Mouse (Mus musculus) kidney, embryonic 15.5 days (tissue): Measurements from ENCODE around the gene Smurf2. TPM values are rescaled to one million over a fixed set of nuclear protein-coding genes. Genes with fewer than 3 reads are reported as not detected.
"Not testable (repeated sequence)": the region's sequence is repeated elsewhere in the genome, so short reads cannot be mapped to it uniquely, and the experiment has no call there.

ENCODE experiments used
- ATAC-seq: fragments of 200-750 bp; cut with Nextera tagmentation; replicated peaks from 2 replicates; pipeline ENCODE4 v1.8.0; 2017; ENCODE audit warnings: moderate TSS enrichment; ENCODE audit not compliant: low FRiP score
- H3K27ac ChIP-seq: fragments of 300-500 bp; sonication (generic); 2 replicates; pipeline ENCODE4 v1.5.1; 2015; ENCODE audit warnings: mild to moderate bottlenecking, inconsistent platforms
- H3K27me3 ChIP-seq: fragments of 300-500 bp; sonication (generic); 2 replicates; pipeline ENCODE4 v1.6.1; 2015; ENCODE audit warnings: inconsistent platforms
- H3K36me3 ChIP-seq: fragments of 300-500 bp; sonication (generic); 2 replicates; pipeline ENCODE4 v1.6.1; 2015; ENCODE audit warnings: inconsistent platforms
- H3K4me1 ChIP-seq: fragments of 300-500 bp; sonication (generic); 2 replicates; pipeline ENCODE4 v1.6.1; 2015; ENCODE audit warnings: inconsistent platforms
- H3K4me2 ChIP-seq: fragments of 300-500 bp; sonication (generic); 2 replicates; pipeline ENCODE4 v1.6.1; 2015; ENCODE audit warnings: moderate library complexity, mild to moderate bottlenecking, inconsistent platforms
- H3K4me3 ChIP-seq: fragments of 300-500 bp; sonication (generic); replicated peaks from 2 replicates; pipeline ENCODE4 v1.5.1; 2015; ENCODE audit warnings: mild to moderate bottlenecking, inconsistent platforms
- H3K9ac ChIP-seq: fragments of 300-500 bp; sonication (generic); 2 replicates; pipeline ENCODE4 v1.6.1; 2015; ENCODE audit warnings: mild to moderate bottlenecking, inconsistent platforms
- H3K9me3 ChIP-seq: fragments of 300-500 bp; sonication (generic); replicated peaks from 2 replicates; pipeline ENCODE4 v1.6.1; 2016; ENCODE audit warnings: inconsistent platforms
- WGBS: fragments of 180-500 bp; shearing (Covaris S2); methylation state at CpG from one replicate; pipeline ENCODE4 v1.1.7; 2015; ENCODE audit warnings: mixed read lengths; 5-methylcytosine and 5-hydroxymethylcytosine counted together
- polyA plus RNA-seq: library from polyadenylated mRNA; unstranded; fragments of >200 nt; fragmentation: Nextera tagmentation; extraction: Ambion mirVana; gene quantifications from 2 replicates; pipeline ENCODE4 v1.2.1, GENCODE M21; 2015

The Smurf2 gene
- polyA plus RNA-seq, 1 experiment from 2014 or later = 13.7 TPM

DNA sequence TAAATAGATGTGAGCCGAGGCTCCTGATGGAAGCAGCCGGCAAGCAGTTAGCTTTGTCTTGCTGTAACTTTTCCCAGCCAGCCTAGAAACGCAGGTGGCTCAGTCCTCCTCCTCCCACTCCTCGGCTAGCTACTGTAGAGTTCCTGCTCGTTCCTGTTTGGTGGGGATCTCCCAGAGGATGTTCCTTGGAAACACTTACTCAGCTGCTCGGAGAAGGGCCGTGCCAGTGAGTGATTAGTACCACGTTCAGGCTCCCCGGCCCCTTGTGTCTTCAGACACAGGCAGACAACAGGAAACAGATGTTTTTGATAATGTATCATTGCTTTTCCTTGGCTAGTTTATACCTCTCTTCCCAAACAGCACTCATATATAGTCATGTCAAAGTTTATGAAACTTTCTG, 124.8 kb downstream of the Smurf2 start:
- no peak overlapping the region for H3K9ac ChIP-seq
- peaks cover 6% of the 10 kb centered on the region; the same call in 1 of the 2 replicates for H3K4me1 ChIP-seq
- no peak overlapping the region for H3K4me2 ChIP-seq
- H3K27ac ChIP-seq = 0 out of 2 replicates have a peak overlapping the region, but pooled peaks have one; percentile 24
- no peak for ATAC-seq
- H3K4me3 ChIP-seq = no peak overlapping the region
- peaks cover 5% of the 10 kb centered on the region for H3K9me3 ChIP-seq
- 54% methylated on average over 9 of the region's 9 CpGs for WGBS
- peaks cover 84% of the 10 kb centered on the region for H3K36me3 ChIP-seq
- H3K27me3 ChIP-seq = no peaks in the 10 kb centered on the region

DNA sequence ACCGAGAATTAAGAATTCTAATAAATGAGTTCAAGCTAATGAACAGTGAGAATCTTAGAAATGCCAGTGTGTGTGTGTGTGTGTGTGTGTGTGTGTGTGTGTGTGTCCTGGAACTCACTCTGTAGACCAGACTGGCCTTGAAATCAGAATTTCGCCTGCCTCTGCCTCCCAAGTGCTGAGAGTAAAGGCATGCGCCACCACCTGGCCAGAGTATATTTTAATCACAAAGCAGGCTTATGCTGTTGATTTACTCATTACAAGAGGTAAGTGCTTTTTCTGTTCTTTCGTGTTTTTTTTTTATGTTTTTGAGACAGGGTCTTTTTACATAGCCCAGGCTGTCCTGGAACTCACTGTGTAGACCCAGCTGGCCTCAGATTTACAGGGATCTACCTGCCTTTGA, 126.7 kb downstream of the Smurf2 start:
- no peak overlapping the region for H3K27ac ChIP-seq
- H3K9me3 ChIP-seq = peaks cover 5% of the 10 kb centered on the region
- peaks cover 65% of the 10 kb centered on the region for H3K36me3 ChIP-seq
- peaks cover 11% of the 10 kb centered on the region; the same call in 1 of the 2 replicates for H3K4me1 ChIP-seq
- no peak overlapping the region for H3K9ac ChIP-seq
- H3K27me3 ChIP-seq = no peaks in the 10 kb centered on the region
- no peak for ATAC-seq
- WGBS = 82% methylated on average over 4 of the region's 4 CpGs
- H3K4me3 ChIP-seq = no peak overlapping the region
- no peak overlapping the region for H3K4me2 ChIP-seq

DNA sequence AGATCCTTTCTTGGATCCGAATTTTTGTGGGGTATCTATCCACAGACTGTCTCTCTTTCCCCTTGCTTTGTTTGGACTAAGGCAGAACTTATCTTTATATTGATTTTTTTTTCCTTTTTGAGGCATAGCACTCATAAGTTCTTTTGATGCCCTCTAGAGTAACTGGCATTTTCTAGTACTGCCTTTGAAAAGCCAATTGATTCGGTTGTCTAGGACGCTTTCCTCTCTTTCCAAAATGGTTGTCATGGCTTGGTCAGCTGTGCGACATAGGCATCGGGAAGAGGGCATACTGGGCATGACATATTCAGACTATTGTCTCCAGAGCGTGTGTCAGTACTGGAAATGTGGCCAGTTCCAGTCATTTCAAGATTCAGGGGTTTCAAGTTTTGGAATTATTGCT, 130.9 kb downstream of the Smurf2 start:
- peak overlapping the region; percentile 87 for H3K4me3 ChIP-seq
- H3K9me3 ChIP-seq = no peaks in the 10 kb centered on the region
- ATAC-seq = no peak
- H3K9ac ChIP-seq = peak overlapping the region; percentile 97
- WGBS = 2% methylated on average over 6 of the region's 6 CpGs
- H3K27me3 ChIP-seq = no peaks in the 10 kb centered on the region
- peak overlapping the region; percentile 78 for H3K4me2 ChIP-seq
- peaks cover 20% of the 10 kb centered on the region for H3K4me1 ChIP-seq
- peaks cover 49% of the 10 kb centered on the region for H3K36me3 ChIP-seq
- peak overlapping the region; percentile 100 for H3K27ac ChIP-seq

DNA sequence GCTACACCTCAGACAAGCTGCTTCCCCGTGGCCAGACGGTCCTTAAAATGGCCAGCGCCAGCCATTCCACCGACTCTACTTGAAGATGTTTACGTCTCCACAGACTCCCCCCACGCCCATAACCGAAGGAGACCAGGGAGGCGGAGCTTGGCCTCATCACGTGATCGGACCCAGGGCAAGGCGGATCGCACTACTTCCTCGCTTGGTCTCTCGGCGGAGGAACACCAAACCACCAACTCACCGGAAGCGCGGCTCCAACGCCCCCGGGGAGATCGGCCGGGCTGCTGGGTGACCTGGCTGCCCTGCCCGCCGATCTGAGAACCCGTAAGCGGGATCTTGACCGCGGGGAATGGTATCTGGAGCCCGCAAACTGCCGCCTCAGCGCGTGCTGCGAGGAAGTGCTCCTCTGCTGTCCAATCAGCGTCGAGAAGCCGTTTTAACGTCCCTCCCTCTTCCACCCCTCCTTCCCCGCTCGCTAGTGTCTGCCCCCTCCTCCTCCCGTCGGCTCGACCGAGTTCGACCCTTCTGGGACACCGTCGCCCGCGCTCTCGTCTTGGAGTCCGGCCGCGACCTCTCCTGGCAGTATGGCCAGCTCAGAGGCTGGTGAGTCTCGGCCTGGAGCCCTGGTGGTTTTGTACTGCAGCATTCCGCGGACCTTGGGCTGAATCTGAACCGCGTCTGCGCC, 131.6 kb downstream of the Smurf2 start, which contains the start of the genes Ddx5 and Cep95:
Ddx5 (minus strand) TSS at position 411 of the 685 bp plus-strand sequence.
Cep95 (plus strand) TSS at position 478 of the 685 bp plus-strand sequence.
- peak within 1 kb of the TSS; percentile 87 for H3K4me3 ChIP-seq
- peak; percentile 93 for ATAC-seq
- H3K9ac ChIP-seq = peak within 1 kb of the TSS; percentile 97
- H3K27me3 ChIP-seq = no peaks in the 10 kb centered on the region
- under 1% methylated on average over 58 of the region's 58 CpGs for WGBS
- peak within 1 kb of the TSS; percentile 100 for H3K27ac ChIP-seq
- peak within 1 kb of the TSS; percentile 78 for H3K4me2 ChIP-seq
- peaks cover 49% of the 10 kb centered on the region for H3K36me3 ChIP-seq
- no peaks in the 10 kb centered on the region for H3K9me3 ChIP-seq
- peaks cover 23% of the 10 kb centered on the region for H3K4me1 ChIP-seq

DNA sequence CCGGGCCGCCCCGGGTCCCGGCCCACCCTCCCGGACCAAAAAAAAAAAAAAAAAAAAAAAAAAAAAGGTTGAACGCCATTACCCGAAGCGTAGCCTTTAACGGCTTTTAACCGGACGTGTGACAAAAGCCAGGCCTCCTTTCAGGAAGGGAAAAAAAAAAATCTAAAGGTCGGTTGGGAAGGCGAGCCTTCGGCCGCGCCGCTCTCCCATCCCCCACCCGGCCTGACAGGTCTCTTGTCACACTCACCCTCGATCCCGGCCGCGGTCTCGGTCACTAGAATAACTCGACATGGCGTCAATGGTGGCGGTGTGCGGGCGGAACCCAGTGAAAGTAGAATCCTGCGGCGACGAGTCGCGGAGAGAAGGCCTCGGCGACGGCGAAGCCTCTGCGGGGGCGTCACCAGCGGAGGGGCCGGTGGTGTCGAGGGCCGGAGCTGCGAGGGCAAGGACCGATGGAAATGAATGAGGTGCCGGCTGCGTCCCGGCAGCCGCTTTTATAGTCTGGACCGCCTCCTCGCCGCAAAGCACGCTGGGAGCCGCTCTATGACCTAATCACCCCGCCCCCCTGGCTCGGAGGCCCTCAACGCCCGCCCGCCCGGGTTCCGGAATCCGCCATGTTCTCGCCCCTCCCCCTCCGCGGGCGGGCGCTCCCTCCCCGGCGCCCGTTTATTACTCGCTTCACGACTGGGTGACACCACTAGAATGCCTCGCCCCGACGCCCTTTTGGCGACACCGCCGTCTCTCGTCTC, 132.3 kb downstream of the Smurf2 start:
- H3K4me2 ChIP-seq = peak overlapping the region; percentile 78
- H3K27ac ChIP-seq = peak overlapping the region; percentile 100
- H3K9ac ChIP-seq = peak overlapping the region; percentile 97
- under 1% methylated on average over 67 of the region's 79 CpGs for WGBS
- H3K4me1 ChIP-seq = peaks cover 29% of the 10 kb centered on the region
- H3K4me3 ChIP-seq = peak overlapping the region; percentile 87
- no peaks in the 10 kb centered on the region for H3K27me3 ChIP-seq
- H3K9me3 ChIP-seq = no peaks in the 10 kb centered on the region
- peak; percentile 82 for ATAC-seq
- H3K36me3 ChIP-seq = peaks cover 49% of the 10 kb centered on the region

DNA sequence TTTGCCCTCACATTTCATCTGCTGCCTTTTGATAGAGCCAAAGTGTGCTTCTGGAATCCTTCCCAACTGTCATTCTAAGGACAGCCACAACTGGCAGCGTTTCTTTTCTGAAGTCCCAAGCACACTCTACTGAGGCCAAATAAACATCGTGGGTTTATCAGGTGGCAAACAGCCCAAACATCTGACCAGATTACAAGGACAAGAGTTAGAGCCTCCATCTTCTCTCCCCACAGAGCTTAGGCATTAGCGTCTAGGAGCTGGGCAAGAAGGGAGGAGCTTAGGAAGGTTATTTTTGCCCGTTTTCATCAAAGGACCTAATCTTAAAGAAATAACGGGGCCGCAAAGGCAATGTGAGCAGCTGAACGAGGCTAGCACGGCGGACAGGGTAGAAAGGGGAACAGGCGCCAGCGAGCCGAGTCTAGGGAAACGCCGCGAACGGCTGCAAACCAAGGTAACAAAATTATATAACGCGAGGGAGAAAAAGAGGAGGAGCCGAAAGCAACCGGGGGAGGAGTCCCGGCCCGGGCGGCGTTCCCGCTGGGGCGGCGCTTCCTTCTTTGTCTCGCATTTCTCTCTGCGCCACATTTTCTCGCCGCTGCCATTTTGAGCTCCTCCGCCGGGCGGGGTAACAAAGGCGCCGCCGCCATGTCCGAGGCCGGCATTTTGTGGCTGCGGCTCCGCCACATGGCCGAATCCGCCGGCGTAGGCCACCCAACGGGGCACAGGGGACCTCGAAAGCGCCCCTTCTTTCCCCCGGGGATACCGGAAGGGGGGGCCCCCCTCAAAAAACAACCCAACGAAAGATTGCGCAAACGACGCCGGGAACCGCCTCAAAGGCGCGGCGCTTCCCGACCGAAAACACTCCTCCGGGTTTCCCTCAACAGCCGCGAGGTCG, 133.1 kb downstream of the Smurf2 start:
- peak overlapping the region; percentile 97 for H3K9ac ChIP-seq
- ATAC-seq = peak; percentile 30; the same call in 1 of the 2 replicates
- H3K36me3 ChIP-seq = peaks cover 49% of the 10 kb centered on the region
- peaks cover 29% of the 10 kb centered on the region for H3K4me1 ChIP-seq
- H3K27me3 ChIP-seq = no peaks in the 10 kb centered on the region
- peak overlapping the region; percentile 87 for H3K4me3 ChIP-seq
- H3K9me3 ChIP-seq = no peaks in the 10 kb centered on the region
- peak overlapping the region; percentile 72 for H3K4me2 ChIP-seq
- under 1% methylated on average over 65 of the region's 65 CpGs for WGBS
- H3K27ac ChIP-seq = peak overlapping the region; percentile 100

DNA sequence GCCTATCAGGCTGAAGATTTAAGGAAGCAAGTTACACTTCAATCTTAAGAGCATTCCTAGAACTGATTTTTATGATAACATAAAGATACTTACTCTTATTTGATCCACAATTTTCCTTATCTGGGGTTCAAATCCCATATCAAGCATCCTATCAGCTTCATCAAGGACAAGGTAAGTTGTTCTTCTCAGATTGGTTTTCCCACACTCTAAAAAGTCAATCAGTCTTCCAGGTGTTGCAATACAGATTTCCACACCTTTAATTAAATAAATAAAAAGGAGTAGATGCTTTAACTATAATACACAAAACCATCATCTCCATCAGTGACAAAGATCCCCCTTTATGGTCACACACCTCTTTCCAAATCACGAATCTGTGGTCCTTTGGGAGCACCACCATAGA, 135.5 kb downstream of the Smurf2 start:
- no peak for ATAC-seq
- peaks cover 66% of the 10 kb centered on the region for H3K36me3 ChIP-seq
- peaks cover 31% of the 10 kb centered on the region for H3K4me1 ChIP-seq
- peak overlapping the region; percentile 72; the same call in 1 of the 2 replicates for H3K4me2 ChIP-seq
- WGBS = 85% methylated on average over 1 of the region's 1 CpGs
- peak overlapping the region; percentile 87 for H3K4me3 ChIP-seq
- H3K9me3 ChIP-seq = no peaks in the 10 kb centered on the region
- no peaks in the 10 kb centered on the region for H3K27me3 ChIP-seq
- no peak overlapping the region for H3K9ac ChIP-seq
- no peak overlapping the region for H3K27ac ChIP-seq

DNA sequence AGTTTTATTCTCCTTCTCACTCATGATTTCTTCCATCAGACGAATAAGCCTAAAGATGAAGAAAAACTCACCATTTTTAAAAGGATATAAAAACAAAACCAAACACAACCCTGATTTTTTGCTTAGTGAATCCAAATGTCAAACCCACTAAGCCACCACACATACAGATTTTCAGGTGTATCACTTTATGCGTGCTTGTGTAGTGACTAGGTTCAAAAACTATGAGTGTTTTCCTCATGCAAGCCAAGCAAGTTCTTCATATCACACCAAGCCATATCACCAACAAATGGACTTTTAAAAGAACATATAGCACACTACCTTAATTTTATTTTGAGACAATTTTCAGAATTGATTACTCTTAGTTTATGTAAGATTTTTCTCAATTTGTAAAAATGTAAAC, 136.0 kb downstream of the Smurf2 start:
- Histone ChIP-seq H3K27me3 (no peaks in the 10 kb centered on the region), H3K9me3 (no peaks in the 10 kb centered on the region), H3K4me3 (no peak overlapping the region), H3K27ac (no peak overlapping the region), H3K9ac (no peak overlapping the region), H3K4me1 (peaks cover 32% of the 10 kb centered on the region), H3K36me3 (peaks cover 68% of the 10 kb centered on the region), H3K4me2 (no peak overlapping the region)
- ATAC-seq = no peak
- WGBS = 89% methylated on average over 2 of the region's 2 CpGs

DNA sequence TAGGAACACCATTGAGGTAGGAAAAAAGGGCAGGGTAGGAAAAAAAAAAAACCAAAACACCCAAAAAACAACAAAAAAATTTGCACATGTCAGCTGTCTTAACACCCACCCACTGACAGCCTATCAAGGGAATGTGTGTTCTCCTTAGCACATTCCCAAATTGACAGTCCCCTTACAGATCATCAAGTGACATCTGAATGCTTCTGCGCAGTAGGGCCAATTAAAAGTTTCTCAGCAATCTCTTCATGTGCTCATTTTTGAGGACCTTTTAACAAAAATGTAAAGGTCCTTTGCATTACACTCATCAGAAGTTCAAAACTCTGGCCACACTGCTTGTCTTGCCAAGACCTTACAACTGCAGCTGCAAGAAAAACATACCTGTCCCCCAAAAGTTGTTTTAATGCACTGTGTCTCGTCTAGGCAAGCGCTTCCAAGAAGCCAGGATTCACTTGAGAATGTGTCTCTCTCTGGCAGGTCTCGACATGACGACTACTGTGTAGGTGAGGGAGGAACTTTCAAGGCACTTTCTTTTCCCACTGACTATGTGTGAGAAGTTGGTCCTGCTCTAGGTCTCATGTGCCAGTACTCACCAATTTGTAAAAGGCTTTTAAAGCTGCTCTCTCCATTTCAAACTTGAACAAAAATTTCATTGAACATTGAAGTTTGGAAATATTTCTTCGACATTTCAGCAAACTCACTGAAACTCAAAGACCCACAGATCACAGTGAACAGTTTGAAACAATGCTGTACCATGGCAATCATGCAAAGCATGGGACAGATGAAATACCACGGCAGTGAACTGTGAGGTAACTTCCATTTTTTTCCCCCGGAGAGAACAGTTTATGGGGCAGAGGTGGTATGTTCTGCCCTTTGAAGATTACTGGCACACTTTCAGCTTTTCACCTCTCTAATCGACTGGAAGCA, 137.4 kb downstream of the Smurf2 start:
- H3K4me2 ChIP-seq = no peak overlapping the region
- peaks cover 68% of the 10 kb centered on the region for H3K36me3 ChIP-seq
- no peaks in the 10 kb centered on the region for H3K9me3 ChIP-seq
- H3K27me3 ChIP-seq = no peaks in the 10 kb centered on the region
- no peak for ATAC-seq
- no peak overlapping the region for H3K4me3 ChIP-seq
- no peak overlapping the region for H3K9ac ChIP-seq
- no peak overlapping the region for H3K27ac ChIP-seq
- peaks cover 32% of the 10 kb centered on the region for H3K4me1 ChIP-seq
- WGBS = 79% methylated on average over 9 of the region's 9 CpGs

DNA sequence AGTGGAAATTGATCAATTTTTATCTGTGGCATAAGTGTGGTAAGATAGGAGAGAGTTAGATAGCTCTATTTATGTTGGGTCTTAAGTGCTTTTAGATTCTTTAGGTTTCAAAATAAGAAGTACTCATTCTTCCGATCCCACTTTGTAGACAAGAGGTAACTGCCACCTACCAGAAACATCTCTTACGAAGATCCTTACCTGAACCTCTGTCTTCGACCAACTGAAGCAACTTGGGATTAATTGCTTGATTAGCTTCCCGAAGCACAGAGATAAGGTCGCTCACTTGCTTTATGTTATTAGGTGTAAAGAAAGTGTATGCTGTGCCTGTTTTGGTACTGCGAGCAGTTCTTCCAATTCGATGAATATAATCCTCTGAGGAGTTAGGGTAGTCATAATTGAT, 138.2 kb downstream of the Smurf2 start:
- not testable (repeated sequence) for H3K4me3 ChIP-seq, H3K9me3 ChIP-seq, H3K9ac ChIP-seq, H3K4me2 ChIP-seq, H3K27me3 ChIP-seq, H3K27ac ChIP-seq, ATAC-seq
- peaks cover 39% of the 10 kb centered on the region for H3K4me1 ChIP-seq
- peaks cover 71% of the 10 kb centered on the region for H3K36me3 ChIP-seq
- WGBS = 84% methylated on average over 7 of the region's 7 CpGs
